10 mouse cellular contexts compared by ENCODE assay signal in the genomic region with DNA sequence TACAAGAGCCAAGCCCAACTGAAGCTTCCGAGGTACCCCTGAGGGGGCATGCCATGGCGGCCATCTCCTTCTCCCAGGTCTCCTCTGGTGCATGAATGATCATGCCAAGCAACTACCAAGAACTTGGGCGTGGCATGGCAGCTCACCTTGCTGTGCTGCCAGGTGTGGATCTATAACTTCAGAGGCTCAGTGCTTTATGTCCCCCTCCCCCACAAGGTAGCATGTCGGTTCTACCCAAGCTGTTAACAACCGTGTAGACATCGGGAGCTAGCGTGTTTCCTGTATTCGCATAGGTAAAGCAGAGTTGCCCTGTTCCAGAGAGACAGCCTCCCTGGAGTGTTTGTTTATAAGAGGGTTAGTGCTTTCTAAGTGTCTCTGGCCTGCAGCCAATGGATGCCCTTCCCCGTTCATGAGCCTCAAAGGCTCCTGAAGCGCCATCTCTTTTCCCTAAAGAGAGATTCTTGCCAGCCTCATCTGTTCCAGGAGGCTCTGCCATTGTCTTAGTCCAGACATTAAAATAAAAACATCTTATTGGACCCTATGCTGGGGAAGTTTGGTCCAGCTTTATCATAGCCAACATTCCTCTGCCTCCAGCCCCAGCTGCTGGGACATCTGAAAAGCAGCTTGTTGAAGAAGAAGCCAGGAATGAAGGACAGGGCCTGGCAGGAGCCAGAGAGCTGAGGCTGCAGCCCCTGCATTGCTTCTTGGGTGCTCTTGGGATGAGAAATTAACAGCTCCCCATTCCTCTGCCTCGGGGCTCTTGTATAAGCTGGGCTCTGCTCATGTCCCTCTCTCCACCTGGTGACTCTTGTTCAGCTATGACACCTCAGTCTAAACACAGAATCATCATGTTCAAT.
DNase-seq lines count a peak whose midpoint lies in the region; ATAC-seq and TF ChIP-seq lines count a peak whose summit lies in the region.
"Had no signal": no experiment of that assay in that cellular context is flagged by ENCODE, and none has a peak within 500 bp of the region (broad histone marks: within the 10 kb centered on the region; RNA-seq: fewer than 3 reads in every experiment).

No protein-coding gene starts in this region.

- 76% methylated on average over 11 of the region's 11 CpGs for WGBS in forebrain, embryonic 12.5 days
- 82% methylated on average over 11 of the region's 11 CpGs for WGBS in forebrain, embryonic 11.5 days
- 82% methylated on average over 11 of the region's 11 CpGs for WGBS in midbrain, embryonic 10.5 days
- WGBS in midbrain, embryonic 11.5 days: 85% methylated on average over 11 of the region's 11 CpGs
- 54% methylated on average over 11 of the region's 11 CpGs for WGBS in intestine, postnatal 0 days
- 46% methylated on average over 11 of the region's 11 CpGs for WGBS in stomach, embryonic 15.5 days

- DNase-seq in forebrain, embryonic 11.5 days (ENCODE audit: low spot score): no peak
- DNase-seq in midbrain, embryonic 10.5 days (ENCODE audit: low spot score): no peak
- DNase-seq in midbrain, embryonic 11.5 days (ENCODE audit: low spot score, missing footprints): no peak
- DNase-seq in cerebellum, adult 11-12 months: no peak

- no peak overlapping the region for H3K9ac ChIP-seq in forebrain, embryonic 12.5 days
- H3K9ac ChIP-seq in forebrain, embryonic 11.5 days (ENCODE audit: low read length): no peak overlapping the region
- H3K9ac ChIP-seq in midbrain, embryonic 11.5 days (ENCODE audit: low read length): no peak overlapping the region
- H3K9ac ChIP-seq in intestine, postnatal 0 days (ENCODE audit: low read depth, low read length): no peak overlapping the region
- no peak overlapping the region for H3K9ac ChIP-seq in stomach, embryonic 15.5 days
- H3K9ac ChIP-seq: forebrain, embryonic 13.5 days; liver, embryonic 13.5 days had no signal

- H3K4me2 ChIP-seq in forebrain, embryonic 12.5 days: no peak overlapping the region
- H3K4me2 ChIP-seq in forebrain, embryonic 11.5 days (ENCODE audit: low read depth, low read length, severe bottlenecking): no peak overlapping the region
- H3K4me2 ChIP-seq in midbrain, embryonic 11.5 days: no peak overlapping the region
- H3K4me2 ChIP-seq in intestine, postnatal 0 days (replicated peaks; ENCODE audit: low read depth): no peak overlapping the region
- H3K4me2 ChIP-seq in stomach, embryonic 15.5 days: no peak overlapping the region
- H3K4me2 ChIP-seq: forebrain, embryonic 13.5 days; liver, embryonic 13.5 days had no signal

- no peak for TF ChIP-seq CTCF in intestine, postnatal 0 days (IDR thresholded peaks at IDR 0.05; ENCODE audit: low read depth)

- H3K9me3 ChIP-seq in forebrain, embryonic 12.5 days: no peaks in the 10 kb centered on the region
- H3K9me3 ChIP-seq in forebrain, embryonic 11.5 days (ENCODE audit: control insufficient read depth, low read length): no peaks in the 10 kb centered on the region
- no peaks in the 10 kb centered on the region for H3K9me3 ChIP-seq in midbrain, embryonic 10.5 days (replicated peaks)
- no peaks in the 10 kb centered on the region for H3K9me3 ChIP-seq in midbrain, embryonic 11.5 days (ENCODE audit: control insufficient read depth, low read length)
- no peaks in the 10 kb centered on the region for H3K9me3 ChIP-seq in intestine, postnatal 0 days (ENCODE audit: control insufficient read depth)
- H3K9me3 ChIP-seq in stomach, embryonic 15.5 days: no peaks in the 10 kb centered on the region
- H3K9me3 ChIP-seq: forebrain, embryonic 13.5 days; liver, embryonic 13.5 days had no signal

- no peaks in the 10 kb centered on the region for H3K27me3 ChIP-seq in forebrain, embryonic 12.5 days
- no peaks in the 10 kb centered on the region for H3K27me3 ChIP-seq in forebrain, embryonic 11.5 days (ENCODE audit: control insufficient read depth, insufficient read depth, low read length)
- no peaks in the 10 kb centered on the region for H3K27me3 ChIP-seq in midbrain, embryonic 10.5 days (ENCODE audit: low read depth, poor library complexity, severe bottlenecking)
- no peaks in the 10 kb centered on the region for H3K27me3 ChIP-seq in midbrain, embryonic 11.5 days (ENCODE audit: control insufficient read depth, insufficient read depth, low read length)
- H3K27me3 ChIP-seq in intestine, postnatal 0 days (replicated peaks; ENCODE audit: control insufficient read depth, insufficient read depth, low read length): no peaks in the 10 kb centered on the region
- no peaks in the 10 kb centered on the region for H3K27me3 ChIP-seq in stomach, embryonic 15.5 days (replicated peaks)
- H3K27me3 ChIP-seq: forebrain, embryonic 13.5 days; liver, embryonic 13.5 days had no signal

- 0 out of 2 replicates have a peak overlapping the region, but pooled peaks have one; percentile 8 for H3K27ac ChIP-seq in forebrain, embryonic 12.5 days
- H3K27ac ChIP-seq in forebrain, embryonic 11.5 days (ENCODE audit: low read depth, low read length): no peak overlapping the region
- H3K27ac ChIP-seq in midbrain, embryonic 10.5 days (replicated peaks): 0 out of 2 replicates have a peak overlapping the region, but pooled peaks have one; percentile 6
- no peak overlapping the region for H3K27ac ChIP-seq in midbrain, embryonic 11.5 days (ENCODE audit: low read depth, low read length)
- H3K27ac ChIP-seq in intestine, postnatal 0 days (ENCODE audit: low read depth, low read length): no peak overlapping the region
- peak overlapping the region; percentile 33; the same call in 1 of the 2 replicates for H3K27ac ChIP-seq in stomach, embryonic 15.5 days
- H3K27ac ChIP-seq: forebrain, embryonic 13.5 days; liver, embryonic 13.5 days had no signal

- no peak for ATAC-seq in forebrain, embryonic 12.5 days (ENCODE audit: low FRiP score)
- no peak for ATAC-seq in forebrain, embryonic 11.5 days (replicated peaks; ENCODE audit: low FRiP score)
- ATAC-seq in midbrain, embryonic 11.5 days (ENCODE audit: low FRiP score): no peak
- 0 out of 2 replicates have a peak, but pooled peaks have one; percentile 7 for ATAC-seq in intestine, postnatal 0 days
- ATAC-seq in stomach, embryonic 15.5 days (ENCODE audit: insufficient read depth, low FRiP score, low read depth): no peak
- ATAC-seq in granulocyte monocyte progenitor cell, adult 5-6 weeks (replicated peaks; ENCODE audit: poor library complexity, severe bottlenecking): no peak

- peaks cover 11% of the 10 kb centered on the region; the same call in 1 of the 2 replicates for H3K4me1 ChIP-seq in forebrain, embryonic 12.5 days
- H3K4me1 ChIP-seq in forebrain, embryonic 11.5 days (replicated peaks; ENCODE audit: control insufficient read depth, insufficient read depth, low read length): no peaks in the 10 kb centered on the region
- H3K4me1 ChIP-seq in midbrain, embryonic 10.5 days: peaks cover 6% of the 10 kb centered on the region; the same call in 1 of the 2 replicates
- no peaks in the 10 kb centered on the region for H3K4me1 ChIP-seq in midbrain, embryonic 11.5 days (ENCODE audit: control insufficient read depth, insufficient read depth, low read length)
- no peaks in the 10 kb centered on the region for H3K4me1 ChIP-seq in intestine, postnatal 0 days (replicated peaks; ENCODE audit: control insufficient read depth, insufficient read depth, low read length)
- peaks cover 28% of the 10 kb centered on the region for H3K4me1 ChIP-seq in stomach, embryonic 15.5 days

- H3K36me3 ChIP-seq in forebrain, embryonic 12.5 days (replicated peaks): no peaks in the 10 kb centered on the region
- no peaks in the 10 kb centered on the region for H3K36me3 ChIP-seq in forebrain, embryonic 11.5 days (ENCODE audit: control insufficient read depth, insufficient read depth, low read length)
- no peaks in the 10 kb centered on the region for H3K36me3 ChIP-seq in midbrain, embryonic 10.5 days
- H3K36me3 ChIP-seq in midbrain, embryonic 11.5 days (ENCODE audit: control insufficient read depth, insufficient read depth, low read length): no peaks in the 10 kb centered on the region
- H3K36me3 ChIP-seq in intestine, postnatal 0 days (ENCODE audit: control insufficient read depth, insufficient read depth): no peaks in the 10 kb centered on the region
- H3K36me3 ChIP-seq in stomach, embryonic 15.5 days: no peaks in the 10 kb centered on the region
- H3K36me3 ChIP-seq: liver, embryonic 13.5 days had no signal

- no peak overlapping the region for H3K4me3 ChIP-seq in forebrain, embryonic 12.5 days (replicated peaks)
- no peak overlapping the region for H3K4me3 ChIP-seq in forebrain, embryonic 11.5 days (ENCODE audit: low read depth, low read length)
- H3K4me3 ChIP-seq in midbrain, embryonic 10.5 days: no peak overlapping the region
- H3K4me3 ChIP-seq in midbrain, embryonic 11.5 days (ENCODE audit: low read depth, low read length): no peak overlapping the region
- no peak overlapping the region for H3K4me3 ChIP-seq in intestine, postnatal 0 days (ENCODE audit: low read depth, low read length)
- no peak overlapping the region for H3K4me3 ChIP-seq in stomach, embryonic 15.5 days (replicated peaks)
- H3K4me3 ChIP-seq: forebrain, embryonic 13.5 days; liver, embryonic 13.5 days had no signal

Comparison
In these comparisons a context has a peak if more than half of its experiments do, and no peak if none do; other contexts are left out.
1. H3K27ac ChIP-seq: peak in forebrain, embryonic 12.5 days (single experiment), midbrain, embryonic 10.5 days (single experiment) and stomach, embryonic 15.5 days (single experiment); none in forebrain, embryonic 11.5 days (single experiment), midbrain, embryonic 11.5 days (single experiment) and intestine, postnatal 0 days (single experiment).